Mouse (Mus musculus) hindbrain, embryonic 13.5 days (tissue): ENCODE data around the gene Gm20388. TPM values are rescaled to one million over a fixed set of nuclear protein-coding genes. Genes with fewer than 3 reads are reported as not detected.

ENCODE experiments used
- ATAC-seq: fragments of 200-750 bp; cut with Nextera tagmentation; 2 replicates; pipeline ENCODE4 v1.8.0; 2017; ENCODE audit warnings: moderate TSS enrichment; ENCODE audit not compliant: low FRiP score
- H3K27ac ChIP-seq: fragments of 300-500 bp; sonication (generic); 2 replicates; pipeline ENCODE4 v1.5.1; 2015; ENCODE audit warnings: inconsistent platforms, mild to moderate bottlenecking, moderate library complexity
- H3K27me3 ChIP-seq: fragments of 300-500 bp; sonication (generic); 2 replicates; pipeline ENCODE4 v1.6.1; 2015; ENCODE audit warnings: mild to moderate bottlenecking, inconsistent platforms
- H3K36me3 ChIP-seq: fragments of 300-500 bp; sonication (generic); 2 replicates; pipeline ENCODE4 v1.6.1; 2015; ENCODE audit warnings: mild to moderate bottlenecking, inconsistent platforms
- H3K4me1 ChIP-seq: fragments of 300-500 bp; sonication (generic); replicated peaks from 2 replicates; pipeline ENCODE4 v1.6.1; 2015; ENCODE audit warnings: inconsistent platforms
- H3K4me2 ChIP-seq: fragments of 300-500 bp; sonication (generic); 2 replicates; pipeline ENCODE4 v1.6.1; 2015; ENCODE audit warnings: inconsistent platforms, mild to moderate bottlenecking, moderate library complexity
- H3K4me3 ChIP-seq: fragments of 300-500 bp; sonication (generic); 2 replicates; pipeline ENCODE4 v1.5.1; 2015; ENCODE audit warnings: mild to moderate bottlenecking, inconsistent platforms
- H3K9ac ChIP-seq: fragments of 300-500 bp; sonication (generic); 2 replicates; pipeline ENCODE4 v1.6.1; 2015; ENCODE audit warnings: mild to moderate bottlenecking, inconsistent platforms
- H3K9me3 ChIP-seq: fragments of 300-500 bp; sonication (generic); 2 replicates; pipeline ENCODE4 v1.6.1; 2016; ENCODE audit warnings: inconsistent platforms
- WGBS: fragments of 180-500 bp; shearing (Covaris S2); methylation state at CpG from one replicate; pipeline ENCODE4 v1.1.7; 2015; 5-methylcytosine and 5-hydroxymethylcytosine counted together
- polyA plus RNA-seq: library from polyadenylated mRNA; unstranded; fragments of >200 nt; fragmentation: Nextera tagmentation; extraction: Ambion mirVana; gene quantifications from 2 replicates; pipeline ENCODE4 v1.2.1, GENCODE M21; 2015

Gm20388 gene
- polyA plus RNA-seq, 1 experiment from 2014 or later = 1.9 TPM

GRCm38 (mm10) chr8:121293418-121293817 lies 1382.8 kb downstream of the Gm20388 start:
- Histone ChIP-seq H3K4me2 (no peak overlapping the region), H3K36me3 (no peaks in the 10 kb centered on the region), H3K27ac (no peak overlapping the region), H3K9me3 (no peaks in the 10 kb centered on the region), H3K9ac (no peak overlapping the region), H3K27me3 (0 out of 2 replicates have a peak, but pooled peaks cover 8% of the 10 kb centered on the region), H3K4me1 (peaks cover 54% of the 10 kb centered on the region), H3K4me3 (no peak overlapping the region)
- ATAC-seq = no peak
- 90% methylated on average over 10 of the region's 10 CpGs for WGBS

DNA sequence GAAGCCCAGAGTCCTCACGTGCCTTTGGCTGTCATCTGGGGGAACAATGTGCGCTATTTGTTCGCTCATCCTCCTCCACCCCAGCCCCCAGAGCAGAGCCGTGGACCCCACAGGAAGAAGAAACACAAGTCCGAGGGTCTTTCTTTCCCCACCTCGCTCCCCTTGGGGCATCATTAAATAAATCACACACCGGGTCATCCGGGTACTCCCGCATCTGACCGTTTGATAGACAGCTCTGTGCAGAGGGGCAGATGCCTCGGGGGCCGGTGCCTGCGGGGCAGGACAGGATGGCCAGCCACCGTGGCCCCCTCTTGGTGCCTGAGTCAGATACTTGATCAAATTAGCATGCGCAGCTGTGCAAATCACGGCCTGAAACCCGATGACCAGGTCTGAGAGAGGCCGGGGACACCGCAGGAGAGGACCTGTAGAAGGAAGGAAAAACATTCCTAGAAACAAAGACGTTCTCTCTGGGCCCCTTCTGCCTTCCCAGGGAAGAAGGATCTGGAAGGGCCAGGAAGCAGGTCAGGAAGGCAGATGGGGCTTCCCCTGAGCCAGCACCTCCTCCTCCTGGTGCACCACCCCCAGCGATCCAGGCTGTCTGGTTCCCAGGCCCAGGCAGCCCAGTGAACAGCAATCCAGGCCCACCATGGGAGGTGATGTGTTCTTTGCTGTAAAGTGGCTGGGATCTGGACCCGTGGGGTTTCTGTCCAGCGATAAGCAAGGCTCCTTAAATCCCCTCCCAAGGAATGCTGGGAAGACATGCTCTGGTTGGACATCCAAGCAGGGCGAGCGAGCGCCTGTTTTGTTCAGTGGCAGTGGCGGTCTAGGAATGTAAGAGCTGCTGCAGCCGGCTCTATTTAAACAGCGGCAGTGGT lies 1383.8 kb downstream of the Gm20388 start:
- 0 out of 2 replicates have a peak overlapping the region, but pooled peaks have one; percentile 18 for H3K27ac ChIP-seq
- no peak overlapping the region for H3K4me2 ChIP-seq
- no peak overlapping the region for H3K4me3 ChIP-seq

DNA sequence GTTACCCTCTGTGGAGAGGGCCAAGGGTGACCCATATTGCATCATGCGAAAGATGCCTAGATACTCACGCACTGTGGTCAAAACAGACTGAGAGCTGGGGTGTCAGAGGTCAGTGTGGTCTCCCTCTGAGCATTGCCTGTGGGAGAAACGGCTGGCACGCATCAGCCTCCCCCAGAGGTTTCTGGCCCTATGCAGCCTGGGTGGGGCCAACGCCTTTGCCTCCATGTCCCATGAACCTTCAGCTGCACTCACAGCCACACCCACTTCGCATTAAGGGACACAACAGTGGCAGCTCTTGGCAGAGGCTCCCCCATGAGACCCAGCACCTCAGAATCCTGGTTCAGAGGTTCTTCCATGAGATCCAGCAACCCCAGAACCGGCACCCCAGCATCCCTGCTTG lies 1385.4 kb downstream of the Gm20388 start:
- Histone ChIP-seq H3K4me2 (0 out of 2 replicates have a peak overlapping the region, but pooled peaks have one; percentile 13), H3K36me3 (no peaks in the 10 kb centered on the region), H3K27ac (peak overlapping the region; percentile 69), H3K9ac (no peak overlapping the region), H3K27me3 (peaks cover 14% of the 10 kb centered on the region; the same call in 1 of the 2 replicates), H3K4me1 (peaks cover 46% of the 10 kb centered on the region), H3K4me3 (no peak overlapping the region), H3K9me3 (no peaks in the 10 kb centered on the region)
- 81% methylated on average over 7 of the region's 7 CpGs for WGBS
- ATAC-seq = 0 out of 2 replicates have a peak, but pooled peaks have one; percentile 14

More for the DNA sequence above, 1383.8 kb downstream of the Gm20388 start:
- H3K36me3 ChIP-seq = no peaks in the 10 kb centered on the region
- H3K4me1 ChIP-seq = peaks cover 47% of the 10 kb centered on the region
- 28% methylated on average over 29 of the region's 29 CpGs for WGBS
- H3K9me3 ChIP-seq = no peaks in the 10 kb centered on the region
- H3K9ac ChIP-seq = 0 out of 2 replicates have a peak overlapping the region, but pooled peaks have one; percentile 35
- ATAC-seq = no peak
- H3K27me3 ChIP-seq = 0 out of 2 replicates have a peak, but pooled peaks cover 8% of the 10 kb centered on the region

DNA sequence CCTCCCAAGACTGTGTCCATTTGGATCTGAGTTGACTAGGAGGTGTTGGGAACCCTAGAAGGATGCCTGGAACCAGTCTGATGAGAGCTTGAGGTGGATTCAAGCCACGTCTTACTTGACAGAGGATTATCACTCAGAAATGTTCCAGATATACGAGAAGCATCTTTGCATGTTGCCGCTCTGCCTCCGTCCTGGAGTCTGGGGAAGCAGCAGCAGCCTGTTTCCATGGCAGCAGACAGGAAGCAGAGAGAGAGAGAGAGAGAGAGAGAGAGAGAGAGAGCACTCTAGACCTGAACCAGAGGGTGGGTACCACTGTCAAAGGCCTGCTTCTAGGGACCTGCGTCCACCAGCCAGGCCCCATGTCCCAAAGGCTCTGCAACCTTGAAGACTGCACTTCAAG lies 1386.0 kb downstream of the Gm20388 start:
- no peak overlapping the region for H3K9ac ChIP-seq
- peaks cover 51% of the 10 kb centered on the region for H3K4me1 ChIP-seq
- peak overlapping the region; percentile 13; the same call in 1 of the 2 replicates for H3K4me2 ChIP-seq
- peak overlapping the region; percentile 75 for H3K27ac ChIP-seq
- no peaks in the 10 kb centered on the region for H3K9me3 ChIP-seq
- no peaks in the 10 kb centered on the region for H3K36me3 ChIP-seq
- peaks cover 14% of the 10 kb centered on the region; the same call in 1 of the 2 replicates for H3K27me3 ChIP-seq
- no peak overlapping the region for H3K4me3 ChIP-seq
- WGBS = 34% methylated on average over 5 of the region's 5 CpGs
- peak; percentile 66; the same call in 1 of the 2 replicates for ATAC-seq

DNA sequence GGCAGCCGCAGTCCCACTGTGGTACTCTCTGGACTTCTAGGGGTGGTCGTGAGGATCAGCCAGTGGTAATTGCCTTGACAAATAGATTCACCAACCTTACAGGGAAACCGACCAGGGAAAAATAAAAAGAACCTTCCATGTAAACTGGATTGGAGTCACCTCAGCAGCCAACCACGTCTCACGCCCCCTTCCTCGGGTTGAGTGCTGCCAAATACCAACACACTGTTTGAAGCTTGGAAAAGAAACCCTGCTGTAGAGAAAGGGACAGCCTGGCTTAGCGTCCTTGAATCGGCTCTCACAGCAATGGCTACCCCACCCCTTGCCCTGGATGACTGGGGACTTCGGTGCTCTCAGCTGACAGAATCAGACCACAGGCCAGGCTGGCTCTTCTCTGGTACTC lies 1386.7 kb downstream of the Gm20388 start:
- no peak overlapping the region for H3K9ac ChIP-seq
- H3K9me3 ChIP-seq = no peaks in the 10 kb centered on the region
- no peak overlapping the region for H3K4me3 ChIP-seq
- H3K27me3 ChIP-seq = peaks cover 14% of the 10 kb centered on the region; the same call in 1 of the 2 replicates
- no peaks in the 10 kb centered on the region for H3K36me3 ChIP-seq
- 71% methylated on average over 9 of the region's 9 CpGs for WGBS
- peak overlapping the region; percentile 75; the same call in 1 of the 2 replicates for H3K27ac ChIP-seq
- H3K4me1 ChIP-seq = peaks cover 56% of the 10 kb centered on the region
- no peak for ATAC-seq
- no peak overlapping the region for H3K4me2 ChIP-seq

DNA sequence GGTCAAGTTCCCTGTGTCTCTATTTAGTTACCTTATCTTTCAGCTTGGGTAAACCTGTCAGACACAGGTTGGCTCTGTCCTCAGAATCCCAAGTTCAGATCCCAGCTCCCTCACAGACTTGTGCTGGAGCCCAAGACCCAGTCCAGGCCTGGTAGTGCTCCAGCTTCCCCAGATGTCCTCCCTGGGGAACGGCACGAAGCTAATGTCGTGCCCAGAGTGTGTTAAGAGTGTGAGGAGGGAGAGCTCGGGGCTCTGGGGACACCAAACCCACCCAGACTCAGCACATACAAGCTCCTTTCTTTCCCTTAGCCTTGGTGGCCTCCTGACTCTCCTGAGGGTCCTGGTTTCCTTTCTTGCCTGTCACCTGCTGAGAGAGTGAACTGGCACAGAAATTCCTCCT lies 1389.4 kb downstream of the Gm20388 start:
- Histone ChIP-seq H3K27ac (no peak overlapping the region), H3K4me2 (no peak overlapping the region), H3K9ac (no peak overlapping the region), H3K4me1 (peaks cover 44% of the 10 kb centered on the region), H3K4me3 (no peak overlapping the region), H3K36me3 (no peaks in the 10 kb centered on the region), H3K9me3 (no peaks in the 10 kb centered on the region), H3K27me3 (peaks cover 12% of the 10 kb centered on the region; the same call in 1 of the 2 replicates)
- WGBS = 66% methylated on average over 4 of the region's 4 CpGs
- ATAC-seq = no peak

GRCm38 (mm10) chr8:121300501-121301411 lies 1390.1 kb downstream of the Gm20388 start:
- 25% methylated on average over 28 of the region's 28 CpGs for WGBS
- peaks cover 14% of the 10 kb centered on the region; the same call in 1 of the 2 replicates for H3K27me3 ChIP-seq
- peak overlapping the region; percentile 58; the same call in 1 of the 2 replicates for H3K27ac ChIP-seq
- peaks cover 43% of the 10 kb centered on the region for H3K4me1 ChIP-seq
- peak overlapping the region; percentile 56; the same call in 1 of the 2 replicates for H3K9ac ChIP-seq
- H3K4me3 ChIP-seq = peak overlapping the region; percentile 5; the same call in 1 of the 2 replicates
- H3K9me3 ChIP-seq = no peaks in the 10 kb centered on the region
- ATAC-seq = no peak
- H3K36me3 ChIP-seq = no peaks in the 10 kb centered on the region
- peak overlapping the region; percentile 43 for H3K4me2 ChIP-seq

DNA sequence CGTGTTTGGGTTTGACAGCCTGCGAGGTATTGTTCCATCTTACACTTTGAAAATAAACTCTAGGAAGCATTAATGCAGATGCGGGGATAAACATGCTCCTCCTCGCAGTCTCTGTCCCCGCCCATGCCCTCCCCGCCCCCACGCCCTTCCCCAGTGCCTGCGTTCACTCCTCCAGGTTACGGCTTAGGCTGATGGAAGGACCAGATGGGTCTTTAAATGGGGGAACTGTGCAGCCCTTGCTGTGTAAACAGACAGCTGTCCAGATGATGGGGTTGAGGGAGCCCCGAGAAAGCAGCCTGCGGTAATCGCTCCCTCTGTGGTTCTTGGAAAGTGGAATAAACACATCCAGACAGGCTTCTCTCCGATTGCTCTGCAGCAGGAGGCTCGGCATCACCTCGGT lies 1390.8 kb downstream of the Gm20388 start:
- Histone ChIP-seq H3K4me3 (peak overlapping the region; percentile 5; the same call in 1 of the 2 replicates), H3K9me3 (no peaks in the 10 kb centered on the region), H3K27me3 (peaks cover 14% of the 10 kb centered on the region; the same call in 1 of the 2 replicates), H3K27ac (peak overlapping the region; percentile 58; the same call in 1 of the 2 replicates), H3K4me1 (peaks cover 36% of the 10 kb centered on the region), H3K9ac (peak overlapping the region; percentile 56), H3K4me2 (peak overlapping the region; percentile 43), H3K36me3 (no peaks in the 10 kb centered on the region)
- 12% methylated on average over 15 of the region's 15 CpGs for WGBS
- ATAC-seq = no peak

DNA sequence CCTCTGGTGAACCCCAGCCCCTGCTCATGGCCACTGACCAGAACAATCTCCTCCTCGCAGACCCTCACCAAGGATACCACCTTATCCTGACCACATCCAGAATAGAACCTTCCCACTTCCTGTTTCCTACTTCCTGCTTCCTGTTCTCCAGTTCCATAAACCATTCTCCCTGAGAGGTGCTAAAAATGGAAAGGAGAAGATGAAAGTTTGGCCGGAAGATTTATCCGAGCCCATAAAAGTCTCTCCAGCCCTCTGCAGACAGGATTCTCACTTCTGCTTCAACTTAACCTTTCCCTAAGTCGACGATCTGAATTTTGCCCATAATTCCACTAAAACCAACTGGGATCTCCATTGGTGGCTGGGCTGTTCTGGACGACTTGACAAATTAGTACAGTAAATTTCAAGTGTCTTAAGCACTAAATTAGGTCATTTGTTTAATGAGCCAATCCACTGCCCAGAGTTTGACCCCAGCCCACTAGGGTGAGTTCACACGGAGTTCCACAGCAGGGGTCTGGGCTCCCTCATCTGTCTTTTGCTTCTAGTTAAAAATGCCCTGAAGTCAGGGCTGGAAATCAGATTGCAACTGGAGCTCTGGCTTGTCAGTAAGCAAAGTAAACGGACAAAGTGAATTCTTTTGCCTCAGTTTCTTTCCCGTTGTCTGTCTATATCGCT lies 1391.5 kb downstream of the Gm20388 start:
- Histone ChIP-seq H3K4me2 (peak overlapping the region; percentile 43), H3K9ac (peak overlapping the region; percentile 56; the same call in 1 of the 2 replicates), H3K27ac (0 out of 2 replicates have a peak overlapping the region, but pooled peaks have one; percentile 58), H3K4me1 (peaks cover 32% of the 10 kb centered on the region), H3K27me3 (peaks cover 14% of the 10 kb centered on the region; the same call in 1 of the 2 replicates), H3K4me3 (0 out of 2 replicates have a peak overlapping the region, but pooled peaks have one; percentile 5), H3K36me3 (no peaks in the 10 kb centered on the region), H3K9me3 (no peaks in the 10 kb centered on the region)
- ATAC-seq = no peak
- WGBS = 66% methylated on average over 10 of the region's 10 CpGs

DNA sequence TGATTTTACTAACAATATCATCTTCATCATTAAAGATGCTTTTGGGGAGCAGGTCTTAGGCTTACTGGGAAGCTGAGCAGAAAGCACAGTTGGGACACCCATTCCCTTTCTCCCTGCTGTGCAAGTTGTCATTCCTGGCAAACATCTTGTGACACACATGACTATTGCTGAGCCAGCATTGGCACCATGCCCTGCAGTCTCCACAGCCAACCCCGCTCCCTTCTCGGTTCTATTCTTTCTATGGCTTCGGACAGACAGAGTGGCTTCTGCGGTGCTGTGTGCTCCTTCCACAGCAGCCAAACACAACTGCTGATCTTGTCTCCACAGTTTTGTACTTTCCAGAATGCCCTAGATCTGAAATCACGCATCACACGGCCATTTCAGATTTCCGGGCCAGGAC lies 1397.1 kb downstream of the Gm20388 start:
- ATAC-seq = no peak
- Histone ChIP-seq H3K27ac (no peak overlapping the region), H3K4me1 (peaks cover 13% of the 10 kb centered on the region), H3K27me3 (peaks cover 19% of the 10 kb centered on the region), H3K4me3 (no peak overlapping the region), H3K4me2 (no peak overlapping the region), H3K36me3 (no peaks in the 10 kb centered on the region), H3K9ac (no peak overlapping the region), H3K9me3 (no peaks in the 10 kb centered on the region)
- WGBS = 78% methylated on average over 7 of the region's 7 CpGs
